Mouse (Mus musculus) erythroid progenitor cell, adult 5-6 weeks (primary cell): ENCODE results near the gene Atg4b. TPM values are rescaled to one million over a fixed set of nuclear protein-coding genes. Genes with fewer than 3 reads are reported as not detected.

Experiments used
- ATAC-seq: replicated peaks from 2 replicates; pipeline ENCODE4 v1.8.0; 2016; ENCODE audit warnings: moderate number of reproducible peaks, mild to moderate bottlenecking, moderate TSS enrichment, inconsistent platforms; ENCODE audit not compliant: poor library complexity, low FRiP score, severe bottlenecking
- total RNA-seq, 2 experiments: library from RNA; stranded (forward) in 1 of 2; stranded (reverse) in 1 of 2; fragments of 150-400 nt in 1 of 2; fragments of 186-747, 209-891 nt in 1 of 2; gene quantifications; 2 replicates each; pipeline versions ENCODE4 v1.2.3 to v1.2.4; 2015 to 2017; ENCODE audit warnings: low replicate concordance in 2 of 2

Atg4b gene
- total RNA-seq (2015; ENCODE audit: low replicate concordance) (67.8 and 91.4 TPM in 2 replicates), total RNA-seq (2017; ENCODE audit: low replicate concordance) (116 and 166 TPM in 2 replicates)

- no peak for ATAC-seq
Observed at GRCm38 (mm10) chr1:93751290-93751689, at the start of gene Atg4b. TSS of gene Atg4b (plus strand) at chr1:93751500.

- ATAC-seq = no peak
Observed at GRCm38 (mm10) chr1:93702106-93702505, 49.2 kb upstream of the Atg4b start.

- ATAC-seq = no peak
Observed at GRCm38 (mm10) chr1:93703472-93704048, 47.7 kb upstream of the Atg4b start.

- ATAC-seq = no peak
Observed at GRCm38 (mm10) chr1:93704341-93704740, 47.0 kb upstream of the Atg4b start.

GRCm38 (mm10) chr1:93705389-93705788 is 45.9 kb upstream of the Atg4b start:
- no peak for ATAC-seq

- ATAC-seq = no peak
Observed at GRCm38 (mm10) chr1:93716166-93716565, 35.1 kb upstream of the Atg4b start.

GRCm38 (mm10) chr1:93721557-93721956 is 29.7 kb upstream of the Atg4b start:
- ATAC-seq = no peak

GRCm38 (mm10) chr1:93724623-93725022 is 26.7 kb upstream of the Atg4b start:
- ATAC-seq = no peak

- no peak for ATAC-seq
Observed at GRCm38 (mm10) chr1:93725665-93726064, 25.6 kb upstream of the Atg4b start.

- ATAC-seq = no peak
Observed at GRCm38 (mm10) chr1:93726116-93726515, 25.2 kb upstream of the Atg4b start.

- peak; percentile 70 for ATAC-seq
Observed at GRCm38 (mm10) chr1:93726974-93727373, 24.3 kb upstream of the Atg4b start.

- no peak for ATAC-seq
Observed at GRCm38 (mm10) chr1:93731103-93731502, 20.2 kb upstream of the Atg4b start.

- no peak for ATAC-seq
Observed at GRCm38 (mm10) chr1:93731880-93732281, 19.4 kb upstream of the Atg4b start.

GRCm38 (mm10) chr1:93735859-93736258 is 15.4 kb upstream of the Atg4b start:
- no peak for ATAC-seq

- ATAC-seq = no peak
Observed at GRCm38 (mm10) chr1:93737711-93738110, 13.6 kb upstream of the Atg4b start.

GRCm38 (mm10) chr1:93740671-93741070 is 10.6 kb upstream of the Atg4b start:
- no peak for ATAC-seq

GRCm38 (mm10) chr1:93741987-93742386 is 9.3 kb upstream of the Atg4b start:
- no peak for ATAC-seq

GRCm38 (mm10) chr1:93742910-93743309 is 8.4 kb upstream of the Atg4b start:
- ATAC-seq = peak; percentile 55; the same call in 1 of the 2 replicates

GRCm38 (mm10) chr1:93746179-93746578 is 5.1 kb upstream of the Atg4b start:
- ATAC-seq = no peak

- ATAC-seq = no peak
Observed at GRCm38 (mm10) chr1:93748539-93748938, 2.8 kb upstream of the Atg4b start.

- ATAC-seq = 0 out of 2 replicates have a peak, but pooled peaks have one; percentile 13
Observed at GRCm38 (mm10) chr1:93753911-93754572, 2.7 kb downstream of the Atg4b start.
